Mouse (Mus musculus) cerebellum, adult 2 months (tissue): ENCODE measurements around the gene Cdc25b. TPM values are rescaled to one million over a fixed set of nuclear protein-coding genes. Genes with fewer than 3 reads are reported as not detected.

ENCODE experiments used
- DNase-seq, 2 experiments: peaks; one replicate each; pipeline ENCODE4 v3.0.0; 2021
- H3K27ac ChIP-seq: fragments of 200-500 bp; 2 replicates; pipeline ENCODE4 v1.5.1; 2012; ENCODE audit warnings: low read length, control low read depth, inconsistent platforms; ENCODE audit not compliant: insufficient read depth
- H3K27me3 ChIP-seq: fragments of 200-500 bp; 2 replicates; pipeline ENCODE4 v1.6.1; 2012; ENCODE audit warnings: inconsistent platforms, mild to moderate bottlenecking, low read length, moderate library complexity; ENCODE audit not compliant: control insufficient read depth, insufficient read depth
- H3K4me1 ChIP-seq: fragments of 200-500 bp; 2 replicates; pipeline ENCODE4 v1.6.1; 2011; ENCODE audit warnings: low read length; ENCODE audit not compliant: control insufficient read depth, insufficient read depth
- H3K4me3 ChIP-seq: fragments of 200-500 bp; replicated peaks from 2 replicates; pipeline ENCODE3; 2011; ENCODE audit warnings: mild to moderate bottlenecking, low read depth, low read length, control low read depth; ENCODE audit not compliant: insufficient read depth
- CTCF ChIP-seq: fragments of 200-500 bp; IDR thresholded peaks from 2 replicates; pipeline ENCODE4 v1.5.1; 2011; ENCODE audit warnings: low read depth, mild to moderate bottlenecking, control low read depth, low read length, moderate library complexity, borderline replicate concordance; ENCODE audit not compliant: insufficient read depth
- POLR2A ChIP-seq: fragments of 200-500 bp; IDR thresholded peaks from 2 replicates; pipeline ENCODE4 v1.6.1; 2011; ENCODE audit warnings: low read length, control low read depth, borderline replicate concordance; ENCODE audit not compliant: insufficient read depth
- WGBS: fragments of 180-500 bp; shearing (Covaris S2); methylation state at CpG from one replicate; pipeline ENCODE4 v1.1.7; 2018; 5-methylcytosine and 5-hydroxymethylcytosine counted together
- polyA plus RNA-seq: library from polyadenylated mRNA; depleted of rRNA; stranded (reverse); fragments of >200 nt; gene quantifications from 2 replicates; pipeline ENCODE4 v1.2.3, GENCODE M21; 2012

Gene Cdc25b
- polyA plus RNA-seq, 1 experiment = 26.4 TPM

GRCm38 (mm10) chr2:131176491-131176890 is 10.3 kb upstream of the Cdc25b start:
- Histone ChIP-seq H3K27me3 (no peaks in the 10 kb centered on the region), H3K27ac (no peak overlapping the region), H3K4me3 (no peak overlapping the region), H3K4me1 (peaks cover 15% of the 10 kb centered on the region)
- no peak for TF ChIP-seq POLR2A
- 46% methylated on average over 5 of the region's 5 CpGs for WGBS
- DNase-seq = no peak

- Histone ChIP-seq H3K4me3 (peak overlapping the region; percentile 51), H3K27me3 (no peaks in the 10 kb centered on the region), H3K4me1 (peaks cover 15% of the 10 kb centered on the region), H3K27ac (0 out of 2 replicates have a peak overlapping the region, but pooled peaks have one; percentile 15)
- DNase-seq = peak in 1 of 2 experiments; percentile 23
- 20% methylated on average over 9 of the region's 9 CpGs for WGBS
- TF ChIP-seq POLR2A = no peak
- no peak for TF ChIP-seq CTCF
Measured at GRCm38 (mm10) chr2:131177932-131178331, 8.8 kb upstream of the Cdc25b start.

- no peak for TF ChIP-seq CTCF
- TF ChIP-seq POLR2A = no peak
- Histone ChIP-seq H3K4me1 (peaks cover 15% of the 10 kb centered on the region), H3K4me3 (peak overlapping the region; percentile 65), H3K27me3 (no peaks in the 10 kb centered on the region), H3K27ac (no peak overlapping the region)
- WGBS = 4% methylated on average over 26 of the region's 26 CpGs
- peak in 1 of 2 experiments; percentile 40 for DNase-seq
Measured at GRCm38 (mm10) chr2:131178828-131179245, 7.9 kb upstream of the Cdc25b start.

GRCm38 (mm10) chr2:131179246-131179886 is 7.4 kb upstream of the Cdc25b start:
- Histone ChIP-seq H3K4me1 (peaks cover 15% of the 10 kb centered on the region), H3K4me3 (peak overlapping the region; percentile 65), H3K27me3 (no peaks in the 10 kb centered on the region), H3K27ac (peak overlapping the region; percentile 15)
- WGBS = under 1% methylated on average over 67 of the region's 67 CpGs
- peak; percentile 70 to 75 for DNase-seq
- TF ChIP-seq CTCF (no peak), POLR2A (no peak)

GRCm38 (mm10) chr2:131179990-131180587 is 6.7 kb upstream of the Cdc25b start, which contains the start of gene Cenpb:
Cenpb (minus strand) TSS chr2:131180067.
- H3K27me3 ChIP-seq = no peaks in the 10 kb centered on the region
- TF ChIP-seq CTCF (peak; percentile 56; the same call in 1 of the 2 replicates), POLR2A (peak; percentile 76)
- DNase-seq = peak; percentile 87 to 88
- WGBS = 3% methylated on average over 56 of the region's 57 CpGs
- H3K27ac ChIP-seq = peak within 1 kb of the TSS; percentile 80
- peaks cover 15% of the 10 kb centered on the region for H3K4me1 ChIP-seq
- H3K4me3 ChIP-seq = peak within 1 kb of the TSS; percentile 95

- peak overlapping the region; percentile 38; the same call in 1 of the 2 replicates for H3K27ac ChIP-seq
- H3K27me3 ChIP-seq = no peaks in the 10 kb centered on the region
- H3K4me3 ChIP-seq = peak overlapping the region; percentile 92
- TF ChIP-seq POLR2A (no peak), CTCF (no peak)
- H3K4me1 ChIP-seq = peaks cover 6% of the 10 kb centered on the region; the same call in 1 of the 2 replicates
- no peak for DNase-seq
- WGBS = 1% methylated on average over 14 of the region's 14 CpGs
Measured at GRCm38 (mm10) chr2:131186343-131186742, 406 bp upstream of the Cdc25b start.

- no peak for TF ChIP-seq POLR2A
- TF ChIP-seq CTCF = no peak
- Histone ChIP-seq H3K4me1 (peaks cover 6% of the 10 kb centered on the region; the same call in 1 of the 2 replicates), H3K27ac (no peak overlapping the region), H3K4me3 (peak overlapping the region; percentile 92), H3K27me3 (no peaks in the 10 kb centered on the region)
- DNase-seq = no peak
- 41% methylated on average over 3 of the region's 3 CpGs for WGBS
Measured at GRCm38 (mm10) chr2:131187602-131187922, 813 bp downstream of the Cdc25b start.

GRCm38 (mm10) chr2:131188311-131188710 is 1.6 kb downstream of the Cdc25b start:
- no peak overlapping the region for H3K27ac ChIP-seq
- WGBS = 93% methylated on average over 5 of the region's 5 CpGs
- H3K4me1 ChIP-seq = peaks cover 6% of the 10 kb centered on the region; the same call in 1 of the 2 replicates
- no peak overlapping the region for H3K4me3 ChIP-seq
- no peak for DNase-seq
- H3K27me3 ChIP-seq = no peaks in the 10 kb centered on the region
- TF ChIP-seq CTCF = no peak
- no peak for TF ChIP-seq POLR2A
